Mouse (Mus musculus) liver, embryonic 12.5 days (tissue): Measurements from ENCODE around the gene Gal3st1. TPM values are rescaled to one million over a fixed set of nuclear protein-coding genes. Genes with fewer than 3 reads are reported as not detected.
A peak's percentile ranks its signal among the peaks of the same experiment; 100 is the strongest.
"Not testable (repeated sequence)": the region's sequence is repeated elsewhere in the genome, so short reads cannot be mapped to it uniquely, and the experiment has no call there.

Experiments used
- ATAC-seq: fragments of 200-750 bp; cut with Nextera tagmentation; 2 replicates; pipeline ENCODE4 v1.8.0; 2017; ENCODE audit warnings: moderate number of reproducible peaks, mild to moderate bottlenecking, moderate library complexity
- H3K27ac ChIP-seq: fragments of 300-500 bp; sonication (generic); 2 replicates; pipeline ENCODE4 v1.5.1; 2016; ENCODE audit warnings: mild to moderate bottlenecking
- H3K27me3 ChIP-seq: fragments of 300-500 bp; sonication (generic); replicated peaks from 2 replicates; pipeline ENCODE4 v1.6.1; 2016; ENCODE audit warnings: mild to moderate bottlenecking, moderate library complexity
- H3K36me3 ChIP-seq: fragments of 300-500 bp; sonication (generic); 2 replicates; pipeline ENCODE4 v1.6.1; 2016; ENCODE audit warnings: mild to moderate bottlenecking, moderate library complexity
- H3K4me1 ChIP-seq: fragments of 300-500 bp; sonication (generic); 2 replicates; pipeline ENCODE4 v1.6.1; 2016
- H3K4me2 ChIP-seq: fragments of 300-500 bp; sonication (generic); 2 replicates; pipeline ENCODE4 v1.6.1; 2016; ENCODE audit warnings: mild to moderate bottlenecking, moderate library complexity
- H3K4me3 ChIP-seq: fragments of 300-500 bp; sonication (generic); 2 replicates; pipeline ENCODE4 v1.5.1; 2016; ENCODE audit warnings: mild to moderate bottlenecking, moderate library complexity
- H3K9ac ChIP-seq: fragments of 300-500 bp; sonication (generic); 2 replicates; pipeline ENCODE4 v1.6.1; 2016; ENCODE audit warnings: mild to moderate bottlenecking, moderate library complexity
- H3K9me3 ChIP-seq: fragments of 300-500 bp; sonication (generic); replicated peaks from 2 replicates; pipeline ENCODE4 v1.6.1; 2016; ENCODE audit warnings: mild to moderate bottlenecking, moderate library complexity
- WGBS: fragments of 180-500 bp; shearing (Covaris S2); methylation state at CpG from one replicate; pipeline ENCODE4 v1.1.7; 2016; ENCODE audit not compliant: insufficient replicate concordance; 5-methylcytosine and 5-hydroxymethylcytosine counted together
- polyA plus RNA-seq: library from polyadenylated mRNA; unstranded; fragments of >200 nt; fragmentation: Nextera tagmentation; extraction: Ambion mirVana; gene quantifications from 2 replicates; pipeline ENCODE4 v1.2.1, GENCODE M21; 2016

Gal3st1 gene
- polyA plus RNA-seq, result 0.72 and 0.85 TPM in 2 replicates

GRCm38 (mm10) chr11:3983291-3983862, at the start of gene Gal3st1:
Gal3st1 (plus strand) TSS chr11:3983636.
- Histone ChIP-seq H3K27me3 (peaks cover 47% of the 10 kb centered on the region), H3K36me3 (peaks cover 30% of the 10 kb centered on the region), H3K27ac (no peak within 1 kb of the TSS), H3K9ac (no peak within 1 kb of the TSS), H3K9me3 (no peaks in the 10 kb centered on the region), H3K4me3 (peak within 1 kb of the TSS; percentile 44), H3K4me1 (0 out of 2 replicates have a peak, but pooled peaks cover 16% of the 10 kb centered on the region), H3K4me2 (peak within 1 kb of the TSS; percentile 53)
- peak; percentile 44 for ATAC-seq
- 2% methylated on average over 31 of the region's 37 CpGs for WGBS

GRCm38 (mm10) chr11:3933756-3934285, 49.6 kb upstream of the Gal3st1 start:
- no peaks in the 10 kb centered on the region for H3K9me3 ChIP-seq
- no peak overlapping the region for H3K4me3 ChIP-seq
- no peak for ATAC-seq
- H3K27me3 ChIP-seq, result peaks cover 6% of the 10 kb centered on the region
- H3K4me2 ChIP-seq, result no peak overlapping the region
- H3K27ac ChIP-seq, result no peak overlapping the region
- peaks cover 28% of the 10 kb centered on the region for H3K4me1 ChIP-seq
- WGBS, result 80% methylated on average over 9 of the region's 9 CpGs
- no peak overlapping the region for H3K9ac ChIP-seq
- H3K36me3 ChIP-seq, result no peaks in the 10 kb centered on the region

GRCm38 (mm10) chr11:3935135-3935534, 48.3 kb upstream of the Gal3st1 start:
- Histone ChIP-seq H3K27me3 (peaks cover 6% of the 10 kb centered on the region; the same call in 1 of the 2 replicates), H3K36me3 (no peaks in the 10 kb centered on the region), H3K4me1 (peaks cover 25% of the 10 kb centered on the region), H3K4me3 (no peak overlapping the region), H3K9ac (no peak overlapping the region), H3K27ac (no peak overlapping the region), H3K9me3 (no peaks in the 10 kb centered on the region), H3K4me2 (no peak overlapping the region)
- ATAC-seq, result no peak
- WGBS, result 57% methylated on average over 4 of the region's 4 CpGs

GRCm38 (mm10) chr11:3936318-3936717, 47.1 kb upstream of the Gal3st1 start:
- no peaks in the 10 kb centered on the region for H3K9me3 ChIP-seq
- ATAC-seq, result no peak

GRCm38 (mm10) chr11:3937321-3937874, 46.0 kb upstream of the Gal3st1 start:
- Histone ChIP-seq H3K27me3 (peaks cover 6% of the 10 kb centered on the region; the same call in 1 of the 2 replicates), H3K27ac (no peak overlapping the region), H3K9me3 (no peaks in the 10 kb centered on the region), H3K9ac (no peak overlapping the region), H3K4me3 (no peak overlapping the region), H3K4me1 (peaks cover 5% of the 10 kb centered on the region; the same call in 1 of the 2 replicates), H3K36me3 (no peaks in the 10 kb centered on the region), H3K4me2 (no peak overlapping the region)
- ATAC-seq, result no peak
- WGBS, result 69% methylated on average over 13 of the region's 13 CpGs

More at GRCm38 (mm10) chr11:3936318-3936717, 47.1 kb upstream of the Gal3st1 start:
- Histone ChIP-seq H3K4me3 (no peak overlapping the region), H3K4me1 (peaks cover 15% of the 10 kb centered on the region), H3K9ac (no peak overlapping the region), H3K27me3 (peaks cover 6% of the 10 kb centered on the region; the same call in 1 of the 2 replicates), H3K4me2 (no peak overlapping the region), H3K36me3 (no peaks in the 10 kb centered on the region), H3K27ac (no peak overlapping the region)
- 80% methylated on average over 3 of the region's 3 CpGs for WGBS

GRCm38 (mm10) chr11:3941371-3941770, 42.1 kb upstream of the Gal3st1 start:
- no peak overlapping the region for H3K4me3 ChIP-seq
- H3K4me1 ChIP-seq, result no peaks in the 10 kb centered on the region
- H3K27me3 ChIP-seq, result peaks cover 26% of the 10 kb centered on the region
- 72% methylated on average over 7 of the region's 7 CpGs for WGBS
- no peak overlapping the region for H3K9ac ChIP-seq
- H3K27ac ChIP-seq, result no peak overlapping the region
- ATAC-seq, result no peak
- H3K36me3 ChIP-seq, result no peaks in the 10 kb centered on the region
- H3K9me3 ChIP-seq, result no peaks in the 10 kb centered on the region
- no peak overlapping the region for H3K4me2 ChIP-seq

- no peaks in the 10 kb centered on the region for H3K9me3 ChIP-seq
- ATAC-seq, result no peak
- H3K9ac ChIP-seq, result no peak overlapping the region
- no peak overlapping the region for H3K4me2 ChIP-seq
- H3K36me3 ChIP-seq, result no peaks in the 10 kb centered on the region
- no peaks in the 10 kb centered on the region for H3K4me1 ChIP-seq
- H3K27me3 ChIP-seq, result peaks cover 21% of the 10 kb centered on the region
- no peak overlapping the region for H3K4me3 ChIP-seq
- 16% methylated on average over 1 of the region's 1 CpGs for WGBS
- no peak overlapping the region for H3K27ac ChIP-seq
Measured at GRCm38 (mm10) chr11:3946386-3946785, 37.0 kb upstream of the Gal3st1 start.

- not testable (repeated sequence) for H3K36me3 ChIP-seq, H3K4me3 ChIP-seq, H3K4me1 ChIP-seq, ATAC-seq, H3K4me2 ChIP-seq, H3K9ac ChIP-seq, H3K27me3 ChIP-seq, H3K27ac ChIP-seq, H3K9me3 ChIP-seq
- 69% methylated on average over 5 of the region's 5 CpGs for WGBS
Measured at GRCm38 (mm10) chr11:3954876-3955275, 28.6 kb upstream of the Gal3st1 start.

GRCm38 (mm10) chr11:3955371-3955770, 28.1 kb upstream of the Gal3st1 start:
- not testable (repeated sequence) for H3K9me3 ChIP-seq, H3K36me3 ChIP-seq, H3K4me3 ChIP-seq, H3K4me2 ChIP-seq, ATAC-seq, H3K27me3 ChIP-seq, H3K4me1 ChIP-seq, H3K27ac ChIP-seq, H3K9ac ChIP-seq
- WGBS, result 59% methylated on average over 4 of the region's 4 CpGs

- no peak overlapping the region for H3K27ac ChIP-seq
- no peak overlapping the region for H3K4me3 ChIP-seq
- no peak overlapping the region for H3K9ac ChIP-seq
- H3K4me1 ChIP-seq, result peaks cover 24% of the 10 kb centered on the region
- no peaks in the 10 kb centered on the region for H3K9me3 ChIP-seq
- WGBS, result 37% methylated on average over 2 of the region's 2 CpGs
- H3K36me3 ChIP-seq, result no peaks in the 10 kb centered on the region
- no peak for ATAC-seq
- H3K27me3 ChIP-seq, result peaks cover 7% of the 10 kb centered on the region; the same call in 1 of the 2 replicates
- no peak overlapping the region for H3K4me2 ChIP-seq
Measured at GRCm38 (mm10) chr11:3960901-3961300, 22.5 kb upstream of the Gal3st1 start.

GRCm38 (mm10) chr11:3961761-3962160, 21.7 kb upstream of the Gal3st1 start:
- H3K9ac ChIP-seq, result no peak overlapping the region
- no peak for ATAC-seq
- 58% methylated on average over 3 of the region's 3 CpGs for WGBS

GRCm38 (mm10) chr11:3963155-3963554, 20.3 kb upstream of the Gal3st1 start:
- Histone ChIP-seq H3K4me2 (peak overlapping the region; percentile 84), H3K4me3 (peak overlapping the region; percentile 84), H3K9ac (peak overlapping the region; percentile 84), H3K4me1 (peaks cover 31% of the 10 kb centered on the region), H3K27me3 (peaks cover 4% of the 10 kb centered on the region; the same call in 1 of the 2 replicates), H3K36me3 (peaks cover 19% of the 10 kb centered on the region), H3K9me3 (no peaks in the 10 kb centered on the region), H3K27ac (peak overlapping the region; percentile 76)
- WGBS, result 77% methylated on average over 10 of the region's 10 CpGs
- no peak for ATAC-seq

More at GRCm38 (mm10) chr11:3961761-3962160, 21.7 kb upstream of the Gal3st1 start:
- Histone ChIP-seq H3K4me2 (no peak overlapping the region), H3K36me3 (peaks cover 7% of the 10 kb centered on the region), H3K27ac (no peak overlapping the region), H3K4me1 (peaks cover 31% of the 10 kb centered on the region), H3K9me3 (no peaks in the 10 kb centered on the region), H3K4me3 (no peak overlapping the region), H3K27me3 (peaks cover 4% of the 10 kb centered on the region; the same call in 1 of the 2 replicates)
